ENCODE assay signal across 19 mouse cellular contexts in genomic region chr12:99010044-99010443, GRCm38 (mm10).
DNase-seq lines count a peak whose midpoint lies in the region; ATAC-seq and TF ChIP-seq lines count a peak whose summit lies in the region.
"Had no signal": no experiment of that assay in that cellular context is flagged by ENCODE, and none has a peak within 500 bp of the region (broad histone marks: within the 10 kb centered on the region; RNA-seq: fewer than 3 reads in every experiment).

No protein-coding gene starts in this region.

- H3K4me2 ChIP-seq in hindbrain, embryonic 14.5 days (replicated peaks), result no peak overlapping the region
- H3K4me2 ChIP-seq in liver, embryonic 12.5 days, result no peak overlapping the region
- H3K4me2 ChIP-seq: heart, embryonic 12.5 days; kidney, embryonic 15.5 days; liver, embryonic 11.5 days had no signal

- peak; percentile 12 for DNase-seq in embryo, embryonic 10.5 days (ENCODE audit: low spot score)
- DNase-seq in embryo, embryonic 9.5 days (ENCODE audit: extremely low spot score), result no peak
- DNase-seq in retina, postnatal 1 day, result peak; percentile 50
- DNase-seq in retina, embryonic 14.5 days (ENCODE audit: low spot score), result no peak
- DNase-seq in hindbrain, embryonic 14.5 days (ENCODE audit: low spot score), result no peak
- DNase-seq: adrenal gland, postnatal 14 days; cerebellum, adult 11-12 months; cerebellum, postnatal 25 days; heart, postnatal 14 days; lung, adult 2 months; right cerebral cortex, adult 18-20 months; thymus, postnatal 36 days had no signal

- WGBS in hindbrain, embryonic 14.5 days, result 55% methylated on average over 6 of the region's 6 CpGs
- WGBS in olfactory bulb, adult 2 months, result 77% methylated on average over 6 of the region's 6 CpGs
- 79% methylated on average over 6 of the region's 6 CpGs for WGBS in liver, embryonic 12.5 days (ENCODE audit: insufficient replicate concordance)

- peaks cover 26% of the 10 kb centered on the region for H3K4me1 ChIP-seq in hindbrain, embryonic 14.5 days (replicated peaks; ENCODE audit: control insufficient read depth, insufficient read depth, low read length)
- H3K4me1 ChIP-seq in olfactory bulb, adult 2 months (ENCODE audit: control insufficient read depth, insufficient read depth, low read length), result peaks cover 11% of the 10 kb centered on the region
- H3K4me1 ChIP-seq in liver, embryonic 12.5 days, result no peaks in the 10 kb centered on the region

- no peaks in the 10 kb centered on the region for H3K36me3 ChIP-seq in hindbrain, embryonic 14.5 days (replicated peaks; ENCODE audit: control insufficient read depth, insufficient read depth)
- no peaks in the 10 kb centered on the region for H3K36me3 ChIP-seq in liver, embryonic 12.5 days
- H3K36me3 ChIP-seq: heart, embryonic 12.5 days; kidney, embryonic 15.5 days had no signal

- no peaks in the 10 kb centered on the region for H3K27me3 ChIP-seq in hindbrain, embryonic 14.5 days (ENCODE audit: control insufficient read depth, insufficient read depth, low read length)
- H3K27me3 ChIP-seq in liver, embryonic 12.5 days (replicated peaks), result peaks cover 2% of the 10 kb centered on the region; the same call in 1 of the 2 replicates
- H3K27me3 ChIP-seq: heart, embryonic 12.5 days; kidney, embryonic 15.5 days had no signal

- ATAC-seq in hindbrain, embryonic 14.5 days (ENCODE audit: low FRiP score), result no peak
- no peak for ATAC-seq in liver, embryonic 12.5 days
- no peak for ATAC-seq in CD4-positive, CD25-positive, alpha-beta regulatory T cell, adult 4 months
- ATAC-seq: Patski had no signal

- TF ChIP-seq CTCF in olfactory bulb, adult 2 months (IDR thresholded peaks at IDR 0.05; ENCODE audit: insufficient read depth, low read depth, low read length), result no peak

- H3K9me3 ChIP-seq in hindbrain, embryonic 14.5 days (ENCODE audit: control insufficient read depth, low read length), result no peaks in the 10 kb centered on the region
- H3K9me3 ChIP-seq in liver, embryonic 12.5 days (replicated peaks), result no peaks in the 10 kb centered on the region
- H3K9me3 ChIP-seq: heart, embryonic 12.5 days; kidney, embryonic 15.5 days had no signal

- H3K27ac ChIP-seq in hindbrain, embryonic 14.5 days, result peak overlapping the region; percentile 52; the same call in 1 of the 2 replicates
- H3K27ac ChIP-seq in olfactory bulb, adult 2 months (ENCODE audit: insufficient read depth, low read depth, low read length), result peak overlapping the region; percentile 26; the same call in 1 of the 2 replicates
- H3K27ac ChIP-seq in liver, embryonic 12.5 days, result no peak overlapping the region
- H3K27ac ChIP-seq: kidney, embryonic 15.5 days had no signal

- H3K9ac ChIP-seq in hindbrain, embryonic 14.5 days, result no peak overlapping the region
- no peak overlapping the region for H3K9ac ChIP-seq in liver, embryonic 12.5 days
- H3K9ac ChIP-seq: heart, embryonic 12.5 days; kidney, embryonic 15.5 days had no signal

- no peak for TF ChIP-seq POLR2A in olfactory bulb, adult 2 months (IDR thresholded peaks at IDR 0.05; ENCODE audit: insufficient read depth, low read depth, low read length)

- H3K4me3 ChIP-seq in hindbrain, embryonic 14.5 days (replicated peaks; ENCODE audit: low read length), result no peak overlapping the region
- no peak overlapping the region for H3K4me3 ChIP-seq in olfactory bulb, adult 2 months (ENCODE audit: insufficient read depth, low read depth, low read length)
- H3K4me3 ChIP-seq in liver, embryonic 12.5 days, result no peak overlapping the region
- H3K4me3 ChIP-seq: heart, embryonic 12.5 days; kidney, embryonic 15.5 days had no signal

Comparison
In these comparisons a context has a peak if more than half of its experiments do, and no peak if none do; other contexts are left out.
1. DNase-seq: peak in embryo, embryonic 10.5 days (single experiment) and retina, postnatal 1 day (single experiment); none in embryo, embryonic 9.5 days (single experiment), retina, embryonic 14.5 days (single experiment) and hindbrain, embryonic 14.5 days (single experiment).